Mouse (Mus musculus): Measurements from ENCODE around the gene Man2a1. TPM values are rescaled to one million over a fixed set of nuclear protein-coding genes. Genes with fewer than 3 reads are reported as not detected.

Gene Man2a1
- polyA plus RNA-seq, 1 experiment from 2014 or later = 4.1 TPM

GRCm38 (mm10) chr17:64681927-64682326, 81.4 kb downstream of the Man2a1 start:
- Histone ChIP-seq H3K9me3 (no peaks in the 10 kb centered on the region), H3K27me3 (no peaks in the 10 kb centered on the region), H3K9ac (no peak overlapping the region), H3K4me3 (replicated peaks) (no peak overlapping the region), H3K36me3 (replicated peaks) (0 out of 2 replicates have a peak, but pooled peaks cover 3% of the 10 kb centered on the region), H3K27ac (no peak overlapping the region), H3K4me1 (peaks cover 4% of the 10 kb centered on the region), H3K4me2 (no peak overlapping the region)
- 42% methylated on average over 2 of the region's 2 CpGs for WGBS
- no peak for ATAC-seq (ENCODE audit: low FRiP score)

GRCm38 (mm10) chr17:64684088-64684487, 83.6 kb downstream of the Man2a1 start:
- no peak overlapping the region for H3K9ac ChIP-seq
- no peak for ATAC-seq (ENCODE audit: low FRiP score)
- WGBS = 94% methylated on average over 4 of the region's 4 CpGs
- no peaks in the 10 kb centered on the region for H3K4me1 ChIP-seq
- no peak overlapping the region for H3K4me2 ChIP-seq
- 0 out of 2 replicates have a peak, but pooled peaks cover 3% of the 10 kb centered on the region for H3K36me3 ChIP-seq (replicated peaks)
- H3K27me3 ChIP-seq = no peaks in the 10 kb centered on the region
- H3K4me3 ChIP-seq (replicated peaks) = no peak overlapping the region
- H3K27ac ChIP-seq = no peak overlapping the region
- no peaks in the 10 kb centered on the region for H3K9me3 ChIP-seq

DNA sequence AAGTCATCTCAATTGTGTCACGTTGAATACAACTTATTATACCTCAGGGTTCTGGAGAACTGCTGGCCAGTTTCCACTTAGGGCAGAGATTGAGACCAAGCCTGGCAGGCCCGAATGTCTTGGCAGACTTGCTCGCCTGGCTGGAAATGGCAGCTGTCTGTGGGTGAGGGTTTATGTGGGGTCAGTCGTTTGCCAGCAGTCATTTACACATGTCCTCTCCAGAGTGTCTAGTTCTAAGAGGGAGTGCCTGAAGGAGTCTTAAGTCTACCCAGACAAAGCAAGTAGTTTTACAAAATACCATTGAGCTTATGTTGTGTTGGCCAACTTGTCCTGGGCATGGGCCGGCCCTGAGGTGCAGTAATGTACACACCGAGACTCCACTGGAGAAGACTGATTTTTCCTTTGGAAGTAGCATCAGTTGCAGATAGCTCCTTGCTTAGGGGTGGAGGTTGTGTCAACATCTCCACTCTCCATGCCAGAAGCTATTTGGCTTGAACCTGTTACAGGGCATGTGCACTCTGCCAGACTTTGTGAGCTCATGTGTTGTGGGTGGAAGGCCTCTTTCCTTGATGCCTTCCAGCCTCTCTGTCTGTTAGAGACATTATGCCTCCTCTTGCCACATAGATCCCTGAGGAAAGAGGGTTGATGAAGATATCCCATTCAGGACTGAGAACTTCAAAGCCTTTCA, 84.8 kb downstream of the Man2a1 start:
- ATAC-seq (ENCODE audit: low FRiP score) = no peak
- 96% methylated on average over 6 of the region's 6 CpGs for WGBS
- Histone ChIP-seq H3K9me3 (no peaks in the 10 kb centered on the region), H3K4me2 (no peak overlapping the region), H3K27ac (no peak overlapping the region), H3K27me3 (no peaks in the 10 kb centered on the region), H3K9ac (no peak overlapping the region), H3K4me1 (no peaks in the 10 kb centered on the region), H3K4me3 (replicated peaks) (no peak overlapping the region), H3K36me3 (replicated peaks) (peaks cover 8% of the 10 kb centered on the region)

DNA sequence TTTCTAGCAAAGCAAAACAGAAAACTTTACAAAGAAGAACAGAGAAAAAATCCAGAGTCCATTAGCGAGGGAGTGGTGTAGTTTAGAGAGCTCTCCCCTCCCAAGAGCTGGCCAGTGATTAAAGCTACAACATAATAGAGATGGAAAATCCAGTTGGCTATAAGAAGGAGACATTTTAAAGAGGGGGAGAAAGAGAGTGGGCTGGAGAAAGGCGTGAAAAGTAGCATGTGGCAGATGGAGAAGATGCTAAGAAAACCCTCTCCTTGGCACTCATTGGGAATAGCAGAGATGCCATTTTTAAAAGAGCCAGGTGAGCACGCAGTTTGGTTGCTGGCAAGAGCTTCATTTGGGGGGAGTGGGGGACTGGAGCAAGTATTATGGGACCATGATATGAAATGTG, 89.1 kb downstream of the Man2a1 start:
- Histone ChIP-seq H3K27me3 (no peaks in the 10 kb centered on the region), H3K36me3 (replicated peaks) (peaks cover 11% of the 10 kb centered on the region), H3K27ac (no peak overlapping the region), H3K4me3 (replicated peaks) (no peak overlapping the region), H3K9me3 (no peaks in the 10 kb centered on the region), H3K4me1 (no peaks in the 10 kb centered on the region), H3K9ac (no peak overlapping the region), H3K4me2 (no peak overlapping the region)
- WGBS = 92% methylated on average over 3 of the region's 3 CpGs
- ATAC-seq (ENCODE audit: low FRiP score) = no peak

DNA sequence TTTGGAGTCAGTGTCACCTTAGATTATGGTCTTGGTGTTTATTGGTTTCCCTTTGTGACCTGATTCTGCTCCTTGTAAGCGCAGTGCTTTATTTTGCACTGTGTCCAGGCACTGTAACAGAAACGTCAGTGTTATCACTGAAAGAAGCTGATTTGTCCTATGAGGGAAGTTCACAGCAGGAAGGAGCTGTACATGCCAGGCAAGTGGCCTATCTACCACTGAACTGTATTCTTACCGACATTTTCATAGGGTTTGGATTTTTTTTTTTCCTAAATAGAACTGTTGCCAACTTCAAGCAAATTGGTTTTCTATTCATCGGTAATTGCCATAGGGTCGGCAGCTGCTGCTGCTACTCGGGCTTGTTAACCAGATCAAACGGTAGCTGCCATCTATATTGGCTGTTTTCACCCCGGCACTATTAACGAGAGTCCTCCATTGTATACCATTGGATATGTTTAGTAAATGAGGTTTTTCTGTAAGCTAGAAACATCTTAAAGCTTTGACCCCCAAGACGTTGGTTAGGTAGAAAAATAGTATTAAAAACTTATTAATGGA, 96.8 kb downstream of the Man2a1 start:
- no peaks in the 10 kb centered on the region for H3K36me3 ChIP-seq (replicated peaks)
- H3K9me3 ChIP-seq = no peaks in the 10 kb centered on the region
- peak; percentile 63; the same call in 1 of the 2 replicates for ATAC-seq (ENCODE audit: low FRiP score)
- no peak overlapping the region for H3K4me2 ChIP-seq
- H3K4me3 ChIP-seq (replicated peaks) = no peak overlapping the region
- 38% methylated on average over 10 of the region's 10 CpGs for WGBS
- H3K27me3 ChIP-seq = 0 out of 2 replicates have a peak, but pooled peaks cover 3% of the 10 kb centered on the region
- no peaks in the 10 kb centered on the region for H3K4me1 ChIP-seq
- H3K27ac ChIP-seq = no peak overlapping the region
- no peak overlapping the region for H3K9ac ChIP-seq

- no peak for ATAC-seq (ENCODE audit: low FRiP score)
- 82% methylated on average over 8 of the region's 8 CpGs for WGBS
Observed at GRCm38 (mm10) chr17:64698516-64698915, 98.0 kb downstream of the Man2a1 start.

DNA sequence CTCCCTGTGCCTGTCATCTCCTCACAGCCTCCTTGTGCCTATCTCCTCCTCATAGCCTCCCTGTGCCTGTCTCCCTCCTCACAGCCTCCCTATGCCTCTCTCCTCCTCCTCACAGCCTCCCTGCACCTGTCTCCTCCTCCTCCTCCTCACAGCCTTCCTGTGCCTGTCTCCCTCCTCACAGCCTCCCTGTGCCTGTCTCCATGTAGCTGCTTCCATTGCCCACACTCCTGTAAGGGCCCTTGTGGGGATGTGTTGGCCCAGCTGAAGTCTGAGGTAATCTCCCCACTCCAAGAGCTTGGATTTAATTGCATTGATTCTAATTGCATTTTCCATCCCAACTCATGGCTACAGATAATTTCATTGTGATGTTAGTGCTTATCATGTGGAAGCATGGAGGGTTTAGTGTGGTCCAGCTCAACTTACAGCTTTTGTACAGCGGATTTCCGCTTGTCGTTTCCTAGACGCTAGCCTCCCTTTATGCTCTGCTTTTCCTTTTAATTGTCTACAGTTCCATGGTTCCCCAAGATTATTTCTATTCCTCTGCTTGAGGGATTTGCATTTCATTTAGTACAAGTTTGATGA, 103.2 kb downstream of the Man2a1 start:
- Histone ChIP-seq H3K4me1 (peaks cover 8% of the 10 kb centered on the region), H3K27ac (no peak overlapping the region), H3K4me2 (no peak overlapping the region), H3K27me3 (0 out of 2 replicates have a peak, but pooled peaks cover 3% of the 10 kb centered on the region), H3K36me3 (replicated peaks) (no peaks in the 10 kb centered on the region), H3K4me3 (replicated peaks) (no peak overlapping the region), H3K9me3 (no peaks in the 10 kb centered on the region), H3K9ac (no peak overlapping the region)
- 51% methylated on average over 4 of the region's 4 CpGs for WGBS
- ATAC-seq (ENCODE audit: low FRiP score) = peak; percentile 40; the same call in 1 of the 2 replicates

More at GRCm38 (mm10) chr17:64698516-64698915, 98.0 kb downstream of the Man2a1 start:
- Histone ChIP-seq H3K4me1 (peaks cover 4% of the 10 kb centered on the region), H3K36me3 (replicated peaks) (no peaks in the 10 kb centered on the region), H3K27me3 (0 out of 2 replicates have a peak, but pooled peaks cover 3% of the 10 kb centered on the region), H3K9me3 (no peaks in the 10 kb centered on the region), H3K9ac (no peak overlapping the region), H3K27ac (no peak overlapping the region), H3K4me3 (replicated peaks) (no peak overlapping the region), H3K4me2 (no peak overlapping the region)

GRCm38 (mm10) chr17:64707529-64707928, 107.0 kb downstream of the Man2a1 start:
- Histone ChIP-seq H3K27ac (no peak overlapping the region), H3K27me3 (no peaks in the 10 kb centered on the region), H3K4me1 (peaks cover 8% of the 10 kb centered on the region), H3K9ac (no peak overlapping the region), H3K36me3 (replicated peaks) (no peaks in the 10 kb centered on the region), H3K4me2 (no peak overlapping the region), H3K4me3 (replicated peaks) (no peak overlapping the region), H3K9me3 (no peaks in the 10 kb centered on the region)
- 88% methylated on average over 6 of the region's 6 CpGs for WGBS
- no peak for ATAC-seq (ENCODE audit: low FRiP score)

DNA sequence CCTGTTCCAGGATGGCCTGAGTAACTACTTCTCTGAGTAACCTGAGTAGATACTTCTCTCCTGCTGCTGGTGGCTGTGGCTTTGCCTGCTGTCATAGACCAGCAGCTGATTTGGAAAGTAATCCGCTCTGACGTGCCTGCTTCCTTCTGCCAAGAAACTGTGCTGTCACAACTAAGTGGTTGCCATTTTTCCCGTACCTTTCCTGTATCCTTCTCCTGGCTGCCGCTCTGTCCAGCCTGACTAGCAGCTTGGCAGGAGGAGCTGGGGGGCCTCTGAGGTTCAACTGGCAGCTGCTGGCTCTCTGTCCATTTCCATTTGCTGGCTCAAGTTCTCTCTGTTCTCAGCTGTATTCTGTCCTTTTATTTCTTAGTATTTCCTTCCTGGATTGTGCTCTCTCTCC, 115.8 kb downstream of the Man2a1 start:
- no peak overlapping the region for H3K9ac ChIP-seq
- no peak overlapping the region for H3K4me2 ChIP-seq
- ATAC-seq (ENCODE audit: low FRiP score) = no peak
- no peaks in the 10 kb centered on the region for H3K9me3 ChIP-seq
- no peaks in the 10 kb centered on the region for H3K4me1 ChIP-seq
- no peak overlapping the region for H3K4me3 ChIP-seq (replicated peaks)
- H3K27ac ChIP-seq = no peak overlapping the region
- H3K36me3 ChIP-seq (replicated peaks) = peaks cover 5% of the 10 kb centered on the region
- 86% methylated on average over 4 of the region's 4 CpGs for WGBS
- H3K27me3 ChIP-seq = no peaks in the 10 kb centered on the region

GRCm38 (mm10) chr17:64719760-64720159, 119.2 kb downstream of the Man2a1 start:
- Histone ChIP-seq H3K9me3 (no peaks in the 10 kb centered on the region), H3K4me1 (no peaks in the 10 kb centered on the region), H3K27me3 (no peaks in the 10 kb centered on the region), H3K4me2 (no peak overlapping the region), H3K9ac (no peak overlapping the region), H3K4me3 (replicated peaks) (no peak overlapping the region), H3K27ac (no peak overlapping the region), H3K36me3 (replicated peaks) (peaks cover 2% of the 10 kb centered on the region; the same call in 1 of the 2 replicates)
- ATAC-seq (ENCODE audit: low FRiP score) = no peak
- 83% methylated on average over 5 of the region's 5 CpGs for WGBS

- no peaks in the 10 kb centered on the region for H3K27me3 ChIP-seq
- no peaks in the 10 kb centered on the region for H3K4me1 ChIP-seq
- H3K9me3 ChIP-seq = no peaks in the 10 kb centered on the region
- no peak overlapping the region for H3K27ac ChIP-seq
- H3K4me3 ChIP-seq (replicated peaks) = no peak overlapping the region
- H3K9ac ChIP-seq = no peak overlapping the region
- ATAC-seq (ENCODE audit: low FRiP score) = no peak
- 89% methylated on average over 5 of the region's 5 CpGs for WGBS
- H3K36me3 ChIP-seq (replicated peaks) = no peaks in the 10 kb centered on the region
- no peak overlapping the region for H3K4me2 ChIP-seq
Observed at GRCm38 (mm10) chr17:64721112-64721511, 120.6 kb downstream of the Man2a1 start.

DNA sequence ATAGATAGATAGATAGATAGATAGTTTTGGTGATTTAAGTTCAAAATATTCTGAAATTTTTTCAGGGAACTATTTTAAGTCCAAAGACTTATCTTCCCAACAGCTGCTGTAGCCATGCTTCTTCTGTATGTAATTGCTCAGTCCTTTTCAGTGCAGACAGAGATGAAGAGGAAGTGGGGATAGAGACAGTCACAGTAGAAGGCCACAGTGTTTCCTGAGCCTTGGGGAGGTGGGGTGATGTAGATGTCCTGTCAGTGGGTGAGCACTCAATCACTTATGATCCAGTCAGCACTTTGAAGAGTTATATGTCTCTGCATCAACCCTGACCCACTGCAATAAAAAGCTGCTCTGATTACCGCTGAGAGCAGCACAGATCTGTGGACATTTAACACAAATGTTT, 122.6 kb downstream of the Man2a1 start:
- WGBS = 86% methylated on average over 1 of the region's 1 CpGs
- no peak for ATAC-seq (ENCODE audit: low FRiP score)

More for the DNA sequence above, 122.6 kb downstream of the Man2a1 start:
- H3K4me2 ChIP-seq = no peak overlapping the region
- no peaks in the 10 kb centered on the region for H3K4me1 ChIP-seq
- H3K27me3 ChIP-seq = no peaks in the 10 kb centered on the region
- H3K9ac ChIP-seq = no peak overlapping the region
- H3K27ac ChIP-seq = no peak overlapping the region
- H3K9me3 ChIP-seq = no peaks in the 10 kb centered on the region
- H3K36me3 ChIP-seq (replicated peaks) = no peaks in the 10 kb centered on the region
- H3K4me3 ChIP-seq (replicated peaks) = no peak overlapping the region
